Mouse (Mus musculus): ENCODE measurements around the gene Nes. TPM values are rescaled to one million over a fixed set of nuclear protein-coding genes. Genes with fewer than 3 reads are reported as not detected.

Gene Nes
- total RNA-seq, 2 experiments from 2014 or later = 56.4 to 62.4 TPM

DNA sequence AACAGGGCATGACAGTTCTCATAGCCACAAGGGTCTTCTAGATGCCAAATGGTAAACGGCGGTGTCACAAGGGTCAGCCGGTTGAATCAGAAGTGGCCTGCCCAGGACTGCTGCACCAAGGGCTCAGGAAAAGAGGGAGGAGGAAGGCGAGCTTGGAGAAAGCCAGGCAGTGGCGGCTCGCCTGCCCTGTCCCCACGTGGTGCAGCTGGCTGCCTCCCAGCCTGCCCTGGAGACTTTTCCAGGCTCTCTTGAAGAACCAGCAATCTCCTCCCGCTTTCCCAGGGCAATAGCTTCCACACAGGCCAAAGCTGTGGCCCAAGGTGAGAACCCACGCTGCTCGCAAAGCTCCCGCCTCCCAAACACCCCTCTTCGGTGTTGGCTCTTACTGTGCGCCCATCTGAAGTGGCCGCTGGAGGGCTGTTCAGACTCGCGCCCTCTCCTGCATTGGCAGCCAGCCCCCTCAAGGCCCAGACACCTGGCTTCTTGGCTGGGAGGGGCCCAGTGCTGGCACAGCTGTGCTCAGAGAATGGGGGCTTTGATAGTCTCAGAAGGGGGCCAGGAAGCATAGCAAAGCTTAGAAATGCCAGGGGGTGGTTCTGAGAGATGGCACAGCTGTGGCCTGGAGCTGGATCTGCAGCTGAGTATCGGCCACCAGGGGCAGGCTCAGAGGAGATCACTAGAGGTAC is 31.6 kb downstream of the Nes start:
- intact Hi-C loops (cut with DNase I) = no loop called here
- DNase-seq = peak in 1 of 2 experiments; percentile 29

DNA sequence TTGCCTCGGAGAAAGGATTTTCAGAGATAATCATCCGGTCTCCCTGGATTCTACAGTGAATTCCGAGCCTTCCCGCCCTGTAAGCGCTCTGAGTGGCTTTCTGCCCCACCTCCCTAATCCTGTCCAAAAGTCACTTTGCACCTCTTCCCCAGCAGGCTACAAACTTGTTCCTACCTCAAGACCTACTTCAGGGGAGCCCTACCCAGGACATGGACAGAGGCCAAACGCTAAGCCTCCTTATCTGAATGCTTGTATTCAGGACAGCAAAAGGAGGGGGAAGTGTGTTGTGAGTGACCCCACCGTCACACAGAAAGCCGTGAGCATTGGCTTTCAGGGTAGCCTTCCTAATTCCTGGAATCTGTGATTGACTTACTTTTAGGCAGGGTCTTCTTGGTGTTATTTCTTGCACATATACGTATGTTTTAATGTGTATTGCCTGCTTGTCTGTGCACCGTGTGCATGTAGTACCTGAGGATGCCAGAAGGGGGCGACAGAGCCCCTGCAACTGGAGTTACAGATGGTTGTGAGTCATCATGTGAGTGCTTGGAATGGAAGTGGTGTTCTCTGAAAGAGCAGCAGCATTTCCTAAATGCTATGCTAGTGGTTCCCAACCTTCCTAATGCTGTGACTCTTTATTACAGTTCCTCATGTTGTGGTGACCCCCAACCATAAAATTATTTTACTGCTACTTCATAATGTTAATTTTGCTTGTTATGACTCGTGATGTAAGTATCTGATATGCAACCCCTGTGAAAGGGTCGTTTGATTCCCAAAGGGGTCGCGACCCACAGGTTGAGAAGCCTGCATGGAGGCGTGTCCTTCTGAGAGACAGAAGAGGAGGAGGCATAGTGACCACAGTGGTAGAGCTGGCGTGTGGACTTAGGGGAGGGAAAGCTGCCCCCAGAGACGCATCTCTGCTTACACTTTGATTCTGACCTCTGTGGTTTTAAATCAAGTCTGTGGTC is 35.2 kb downstream of the Nes start:
- DNase-seq = no peak
- intact Hi-C loops (cut with DNase I) = no loop called here

DNA sequence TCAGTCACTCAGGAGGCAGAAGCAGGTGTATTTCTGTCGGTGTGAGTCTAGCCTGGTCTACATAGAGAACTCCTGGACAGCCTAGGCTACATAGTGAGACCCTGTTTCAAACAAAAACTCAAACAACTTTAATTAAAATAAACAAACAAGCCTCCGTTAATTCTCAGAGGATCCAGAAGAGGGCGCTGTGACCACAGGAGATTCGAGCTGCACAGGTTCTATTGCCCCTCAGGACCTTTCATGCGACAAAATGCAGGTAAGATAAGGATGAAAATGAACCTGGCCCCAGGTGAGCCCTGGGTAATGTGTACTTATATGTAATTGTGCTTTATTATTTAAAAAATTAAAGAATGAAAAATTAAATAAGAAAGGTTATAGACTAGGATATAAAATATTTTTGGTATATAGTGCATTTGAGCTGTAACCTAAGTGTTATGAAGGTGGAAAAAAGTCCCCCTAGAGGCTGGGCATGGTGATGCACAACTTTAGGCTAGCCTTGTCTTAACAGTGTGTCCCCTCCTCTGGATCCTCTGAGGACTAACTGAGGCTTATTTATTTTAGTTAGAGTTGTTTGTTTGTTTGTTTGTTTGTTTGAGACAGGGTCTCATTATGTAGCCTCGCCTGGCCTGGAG is 39.9 kb downstream of the Nes start:
- DNase-seq = peak in 1 of 2 experiments; percentile 57
- intact Hi-C loops (cut with DNase I) = loop anchor here (1.0 kb wide), 1 partner anchor 61 kb away; no protein-coding TSS in a partner anchor

DNA sequence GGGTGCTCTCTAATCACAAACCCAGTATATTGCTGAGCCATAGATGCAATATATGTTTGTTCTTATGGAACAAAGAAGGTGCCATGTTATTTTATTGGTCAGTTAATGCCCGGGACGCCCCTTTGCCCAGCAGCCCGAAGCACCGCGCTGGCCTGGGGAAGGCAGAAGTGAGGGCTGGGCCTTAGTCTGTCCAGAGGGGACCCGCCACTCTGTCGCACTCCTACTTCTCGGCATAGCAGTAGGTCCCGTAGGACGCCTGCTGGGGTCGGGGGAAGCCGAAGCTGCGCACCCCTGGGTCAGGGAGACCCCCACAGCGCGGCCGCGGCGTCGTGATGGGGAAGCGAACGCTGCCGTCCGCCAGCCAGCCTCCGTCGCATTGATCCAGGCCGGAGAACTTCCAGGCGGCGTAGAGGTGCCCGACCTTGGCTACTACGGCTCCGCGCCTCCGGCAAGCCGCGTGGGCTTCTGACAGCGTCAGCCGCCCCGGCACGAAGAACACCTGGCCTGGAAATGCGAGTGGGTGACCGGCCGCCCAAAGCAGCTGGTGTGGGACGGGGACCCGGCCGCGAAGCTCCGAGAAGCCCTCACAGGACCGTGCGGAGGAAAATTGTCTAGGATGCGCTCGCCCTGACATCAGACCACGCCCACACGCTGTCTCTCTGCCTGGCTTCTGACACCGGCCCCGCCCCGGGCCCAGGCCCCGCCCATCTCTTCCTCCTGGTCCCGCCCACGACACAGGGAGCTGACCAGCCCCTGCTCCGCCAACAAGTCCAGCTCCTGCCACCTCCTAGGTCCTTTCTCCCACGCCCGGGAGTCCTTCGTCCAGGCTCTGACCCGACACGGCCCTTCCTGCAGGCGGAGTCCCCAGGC is 51.7 kb downstream of the Nes start:
- DNase-seq = peak; percentile 87 to 90

DNA sequence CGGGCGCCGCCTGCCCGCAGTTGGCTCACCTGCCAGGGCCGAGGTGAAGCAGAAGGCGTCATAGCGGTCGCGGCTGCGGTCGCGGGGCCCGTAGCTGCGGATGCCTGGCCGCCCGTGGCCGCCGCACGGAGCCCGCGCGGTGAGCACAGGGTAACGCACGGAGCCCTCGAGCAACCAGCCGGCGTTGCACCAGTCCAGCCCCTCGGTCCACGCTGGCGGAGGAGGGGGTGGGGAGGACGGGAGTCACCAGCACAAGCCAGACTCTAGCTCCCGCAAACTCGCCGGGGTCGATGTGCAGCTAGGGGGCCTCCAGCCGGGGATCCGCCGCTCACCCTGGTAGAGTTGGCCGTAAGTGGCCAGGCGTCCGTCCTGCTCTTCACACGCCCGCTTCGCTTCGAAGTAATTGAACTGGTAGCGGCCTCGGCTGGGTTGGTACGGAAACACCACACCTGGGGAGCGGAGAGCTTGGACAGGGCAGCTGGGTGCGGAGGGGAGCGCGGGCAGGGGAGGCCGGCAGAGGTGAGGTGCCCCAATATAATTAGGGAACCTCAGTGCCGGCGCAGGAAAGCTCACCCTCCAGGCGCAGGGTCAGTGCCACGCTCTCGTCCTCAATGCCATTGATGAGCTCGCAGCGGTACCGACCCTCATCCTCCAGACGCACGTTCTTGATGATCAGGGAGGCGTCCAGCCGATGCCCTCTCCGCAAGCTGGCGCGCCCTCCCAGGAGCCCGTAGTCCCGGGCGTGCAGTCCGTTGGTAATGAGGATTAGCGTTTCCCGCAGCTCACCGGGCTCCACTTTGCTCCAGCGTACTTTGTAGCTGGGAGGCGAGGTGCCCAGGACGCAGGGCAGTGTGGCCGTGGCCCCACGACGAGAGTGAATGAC is 52.6 kb downstream of the Nes start:
- intact Hi-C loops (cut with DNase I) = no loop called here
- DNase-seq = no peak

More for the DNA sequence above, 51.7 kb downstream of the Nes start:
- intact Hi-C loops (cut with DNase I) = no loop called here

DNA sequence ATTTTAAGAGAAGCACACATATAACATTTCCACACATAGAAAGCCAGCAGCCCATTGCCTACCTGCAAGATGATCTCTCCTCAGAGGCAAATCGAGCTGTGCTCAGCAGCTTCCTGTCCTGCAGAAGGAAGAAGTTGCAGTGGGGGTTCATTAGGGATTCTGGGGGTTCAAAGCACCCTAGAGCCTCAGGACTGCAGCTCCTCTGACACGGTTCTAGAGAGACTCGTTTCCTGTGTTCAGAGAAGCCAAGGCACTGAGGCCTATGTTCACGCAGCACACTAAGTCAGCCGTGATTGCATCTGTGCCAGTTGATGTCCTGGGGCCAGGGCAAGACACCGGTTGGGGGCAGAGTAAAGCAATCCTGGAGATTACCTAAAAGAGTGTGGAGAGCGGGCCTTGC is 55.9 kb downstream of the Nes start:
- no peak for DNase-seq
- intact Hi-C loops (cut with DNase I) = no loop called here

DNA sequence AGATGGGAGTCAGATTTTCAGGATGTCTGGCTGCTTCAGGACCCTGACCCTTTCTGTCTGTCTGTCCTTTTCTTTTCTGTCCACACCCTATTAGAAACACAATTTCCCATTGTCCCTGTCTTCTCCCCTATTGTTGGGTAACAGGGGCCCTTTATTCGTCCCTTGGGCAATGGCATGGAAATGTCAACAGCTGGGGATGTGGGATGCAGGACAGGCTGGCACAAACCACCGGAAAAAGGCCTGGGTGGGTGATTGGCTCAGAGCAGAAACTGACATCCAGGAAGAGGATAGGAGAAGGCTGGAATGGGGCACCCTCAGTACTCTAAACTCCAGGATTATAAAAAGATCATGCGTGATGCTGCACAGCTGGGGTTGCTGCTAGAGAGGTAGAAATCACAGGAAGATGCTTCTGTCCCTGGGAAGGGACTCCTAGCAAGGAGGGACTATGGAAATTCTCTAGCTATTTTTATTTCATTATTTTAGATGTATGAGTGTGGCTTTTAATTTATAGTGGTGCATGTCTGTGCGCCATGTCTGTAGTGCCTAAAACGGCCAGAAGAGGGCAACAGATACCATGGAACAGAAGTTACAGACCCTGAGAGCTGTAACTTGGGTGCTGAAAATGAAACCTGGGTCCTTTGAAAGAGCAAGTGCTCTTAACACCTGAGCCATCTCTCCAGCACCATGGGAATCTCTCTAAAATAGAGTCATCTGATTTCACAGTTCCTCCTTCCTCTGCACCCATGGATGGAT is 56.7 kb downstream of the Nes start, which contains the start of gene Hapln2:
Gene Hapln2, minus strand, starts transcription at position 150 of the 753 bp plus-strand sequence.
- intact Hi-C loops (cut with DNase I) = loop anchor here (2.0 kb wide), 1 partner anchor 43 kb away; no protein-coding TSS in a partner anchor
- peak in 1 of 2 experiments; percentile 14 for DNase-seq

Other genes starting within 250 kb of the Nes start
- gene Lrrc71, start 222.5 kb upstream of the Nes start, total RNA-seq (2021) = under 1 TPM; 0.29 to 0.50 TPM
- under 1 TPM; 0.15 to 0.29 TPM for gene Ntrk1, start 175.9 kb upstream of the Nes start, total RNA-seq (2021)
- under 1 TPM; 0.20 to 0.55 TPM for gene Insrr, start 174.1 kb upstream of the Nes start, total RNA-seq (2021)
- gene Pear1, start 146.8 kb upstream of the Nes start, total RNA-seq (2021) = 10 to 100 TPM; 29.5 to 30.7 TPM
- gene Sh2d2a, start 124.3 kb upstream of the Nes start, total RNA-seq (2021) = under 1 TPM; 0.10 to 0.31 TPM
- gene Prcc, start 85.5 kb upstream of the Nes start, total RNA-seq (2021) = 10 to 100 TPM; 54.8 to 56.2 TPM
- 100 to 1,000 TPM; 106 to 112 TPM for gene Hdgf, start 64.8 kb upstream of the Nes start, total RNA-seq (2021)
- 10 to 100 TPM; 60.5 to 75.5 TPM for gene Mrpl24, start 51.6 kb upstream of the Nes start, total RNA-seq (2021)
- gene Isg20l2, start 40.8 kb upstream of the Nes start, total RNA-seq (2021) = 10 to 100 TPM; 16.2 to 18.9 TPM
- 1 to 10 TPM; 6.8 to 7.0 TPM for gene Rrnad1, start 40.4 kb upstream of the Nes start, total RNA-seq (2021)
- under 1 TPM; 0.57 to 0.81 TPM for gene Crabp2, start 22.4 kb upstream of the Nes start, total RNA-seq (2021)
- gene Bcan, start 29.2 kb downstream of the Nes start, total RNA-seq (2021) = under 1 TPM in 1 of 2 experiments, not detected in 1; 0.17 TPM
- gene Hapln2, start 56.5 kb downstream of the Nes start, total RNA-seq (2021) = not detected
- 1 to 10 TPM; 7.2 to 8.4 TPM for gene Gpatch4, start 72.0 kb downstream of the Nes start, total RNA-seq (2021)
- gene Naxe, start 87.4 kb downstream of the Nes start, total RNA-seq (2021) = 10 to 100 TPM; 76.5 to 86.4 TPM
- not detected for gene Ttc24, start 107.2 kb downstream of the Nes start, total RNA-seq (2021)
- gene Iqgap3, start 110.9 kb downstream of the Nes start, total RNA-seq (2021) = 10 to 100 TPM; 15.6 to 19.3 TPM
- 100 to 1,000 TPM; 121 to 133 TPM for gene Mef2d, start 171.3 kb downstream of the Nes start, total RNA-seq (2021)

Data from heart, postnatal 10 days (tissue).